Mouse (Mus musculus) CH12.LX (cell line): ENCODE results near the gene Dlgap3.

ENCODE experiments used
- CTCF ChIP-seq, 2 experiments: IDR thresholded peaks in 1 of 2; conservative IDR thresholded peaks in 1 of 2; 2 replicates each; pipeline ENCODE4 v1.5.1; 2011 to 2012; ENCODE audit warnings: low read depth in 2 of 2, low read length in 2 of 2, improper control_type of control experiment in 1 of 2, inconsistent platforms in 1 of 2, mild to moderate bottlenecking in 1 of 2, moderate library complexity in 1 of 2
- JUND ChIP-seq: conservative IDR thresholded peaks from 2 replicates; pipeline ENCODE4 v1.6.1; 2011; ENCODE audit warnings: low read depth, low read length, improper control_type of control experiment
- MYC ChIP-seq: IDR thresholded peaks from 2 replicates; pipeline ENCODE4 v1.6.1; 2011; ENCODE audit warnings: low read depth, mild to moderate bottlenecking, improper control_type of control experiment, low read length

DNA sequence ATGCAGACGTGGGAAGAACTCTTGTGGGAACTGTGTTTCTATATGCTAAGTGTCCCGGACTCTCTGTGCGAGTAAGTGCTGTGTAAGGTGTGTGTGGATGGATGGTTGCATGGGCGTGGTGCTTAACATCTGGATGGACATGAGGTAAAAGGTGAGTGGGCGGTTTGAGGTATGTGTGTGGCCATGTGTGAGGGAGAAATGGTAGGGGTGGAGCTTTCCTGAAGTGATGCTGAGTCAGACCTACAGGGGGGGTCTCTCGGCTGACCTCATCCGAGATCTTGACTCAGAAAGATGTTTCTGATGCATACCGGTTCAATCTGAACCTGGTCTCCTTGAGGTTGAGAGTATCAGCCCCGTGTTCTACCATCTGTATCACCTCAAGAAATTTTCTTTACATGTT is 12.0 kb downstream of the Dlgap3 start:
- TF ChIP-seq MYC = no peak
- TF ChIP-seq JUND = no peak
- TF ChIP-seq CTCF (conservative IDR thresholded peaks at IDR 0.05 in 1 of 2, IDR thresholded peaks at IDR 0.05 in 1 of 2; ENCODE audit: low read depth in 2 of 2, low read length in 2 of 2) = no peak
